In the genomic region with DNA sequence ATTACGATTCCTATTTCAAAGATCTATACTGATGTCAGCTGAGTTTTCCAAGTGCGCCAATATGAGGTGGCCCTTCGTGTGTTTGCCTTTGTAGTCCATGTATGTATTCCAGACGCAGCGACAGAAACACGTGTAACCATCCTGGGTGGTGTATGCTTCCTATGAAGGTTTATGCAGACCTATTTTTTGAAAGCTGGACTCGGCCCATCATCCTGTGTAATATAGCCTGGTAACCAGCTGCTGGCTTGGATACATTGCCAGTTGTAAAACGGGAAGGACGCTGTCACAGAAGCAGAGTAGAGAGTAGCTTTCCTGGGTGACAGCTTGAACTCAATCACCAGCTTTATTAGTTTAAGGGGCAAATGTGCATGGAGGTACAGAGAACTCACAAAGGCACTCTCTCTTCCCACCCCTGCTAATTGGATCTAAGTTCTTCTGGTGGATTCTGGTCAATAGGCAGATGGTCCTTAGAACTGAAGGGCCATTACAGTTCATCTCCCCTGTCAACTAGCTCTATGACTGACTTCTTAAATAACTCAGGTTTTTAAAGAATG, we compare ENCODE assay signal across 18 mouse cellular contexts.
DNase-seq lines count a peak whose midpoint lies in the region; ATAC-seq and TF ChIP-seq lines count a peak whose summit lies in the region.
"Had no signal": no experiment of that assay in that cellular context is flagged by ENCODE, and none has a peak within 500 bp of the region (broad histone marks: within the 10 kb centered on the region; RNA-seq: fewer than 3 reads in every experiment).

No protein-coding gene starts in this region.

- peak overlapping the region; percentile 99 for H3K27ac ChIP-seq in cerebellum, adult 2 months (ENCODE audit: insufficient read depth, low read length)
- H3K27ac ChIP-seq in neural tube, embryonic 13.5 days (replicated peaks): 0 out of 2 replicates have a peak overlapping the region, but pooled peaks have one; percentile 0
- H3K27ac ChIP-seq in forebrain, embryonic 10.5 days: no peak overlapping the region
- H3K27ac ChIP-seq: embryonic facial prominence, embryonic 12.5 days; forebrain, embryonic 13.5 days; hindbrain, embryonic 10.5 days; hindbrain, embryonic 15.5 days had no signal

- H3K27me3 ChIP-seq in cerebellum, adult 2 months (ENCODE audit: control insufficient read depth, insufficient read depth, low read length): no peaks in the 10 kb centered on the region
- no peaks in the 10 kb centered on the region for H3K27me3 ChIP-seq in neural tube, embryonic 13.5 days
- no peaks in the 10 kb centered on the region for H3K27me3 ChIP-seq in forebrain, embryonic 10.5 days (ENCODE audit: poor library complexity, severe bottlenecking)
- H3K27me3 ChIP-seq: embryonic facial prominence, embryonic 12.5 days; forebrain, embryonic 13.5 days; heart, embryonic 12.5 days; hindbrain, embryonic 15.5 days had no signal

- H3K36me3 ChIP-seq in neural tube, embryonic 13.5 days: no peaks in the 10 kb centered on the region
- no peaks in the 10 kb centered on the region for H3K36me3 ChIP-seq in forebrain, embryonic 10.5 days (replicated peaks)
- H3K36me3 ChIP-seq: embryonic facial prominence, embryonic 12.5 days; heart, embryonic 12.5 days; hindbrain, embryonic 10.5 days; hindbrain, embryonic 15.5 days had no signal

- H3K9ac ChIP-seq in neural tube, embryonic 13.5 days: no peak overlapping the region
- H3K9ac ChIP-seq: embryonic facial prominence, embryonic 12.5 days; forebrain, embryonic 13.5 days; forebrain, postnatal 0 days; heart, embryonic 12.5 days; hindbrain, embryonic 15.5 days had no signal

- WGBS in cerebellum, adult 2 months: 24% methylated on average over 9 of the region's 9 CpGs
- WGBS in neural tube, embryonic 13.5 days: 83% methylated on average over 9 of the region's 9 CpGs
- 94% methylated on average over 9 of the region's 9 CpGs for WGBS in forebrain, embryonic 10.5 days

- no peak for ATAC-seq in neural tube, embryonic 13.5 days (ENCODE audit: low read depth)
- ATAC-seq: forebrain, embryonic 13.5 days; forebrain, postnatal 0 days had no signal

- no peak overlapping the region for H3K4me2 ChIP-seq in neural tube, embryonic 13.5 days
- H3K4me2 ChIP-seq: embryonic facial prominence, embryonic 12.5 days; forebrain, embryonic 13.5 days; heart, embryonic 12.5 days; hindbrain, embryonic 15.5 days had no signal

- H3K9me3 ChIP-seq in neural tube, embryonic 13.5 days: no peaks in the 10 kb centered on the region
- no peaks in the 10 kb centered on the region for H3K9me3 ChIP-seq in forebrain, embryonic 10.5 days
- H3K9me3 ChIP-seq: embryonic facial prominence, embryonic 12.5 days; forebrain, embryonic 13.5 days; heart, embryonic 12.5 days; hindbrain, embryonic 10.5 days; hindbrain, embryonic 15.5 days had no signal

- no peak for TF ChIP-seq POLR2A in cerebellum, adult 2 months (IDR thresholded peaks at IDR 0.05; ENCODE audit: borderline replicate concordance, insufficient read depth, low read length)

- DNase-seq in cerebellum, adult 2 months: peak in 1 of 2 experiments; percentile 59
- no peak for DNase-seq in cerebellum, adult 8-10 months
- DNase-seq in cerebellum, postnatal 25 days: peak; percentile 42 to 57
- DNase-seq in cerebellum, adult 11 months: no peak
- DNase-seq in neural tube, embryonic 10.5 days (ENCODE audit: extremely low spot score, low spot score): no peak
- peak; percentile 4 for DNase-seq in skeletal muscle tissue, adult 2 months (ENCODE audit: low read depth, low spot score)
- DNase-seq in forebrain, embryonic 10.5 days (ENCODE audit: extremely low spot score, low spot score): no peak
- DNase-seq: adrenal gland, postnatal 10 days; forebrain, postnatal 0 days; gastrocnemius, postnatal 14 days; kidney, adult 11 months; kidney, adult 9 months had no signal

- TF ChIP-seq CTCF in cerebellum, adult 2 months (IDR thresholded peaks at IDR 0.05; ENCODE audit: borderline replicate concordance, insufficient read depth, low read depth, low read length): no peak

- no peak overlapping the region for H3K4me3 ChIP-seq in cerebellum, adult 2 months (replicated peaks; ENCODE audit: insufficient read depth, low read depth, low read length)
- H3K4me3 ChIP-seq in neural tube, embryonic 13.5 days: no peak overlapping the region
- H3K4me3 ChIP-seq in forebrain, embryonic 10.5 days: no peak overlapping the region
- H3K4me3 ChIP-seq: embryonic facial prominence, embryonic 12.5 days; forebrain, embryonic 13.5 days; heart, embryonic 12.5 days; hindbrain, embryonic 10.5 days; hindbrain, embryonic 15.5 days had no signal

- H3K4me1 ChIP-seq in cerebellum, adult 2 months (ENCODE audit: control insufficient read depth, insufficient read depth, low read length): peaks cover 48% of the 10 kb centered on the region
- H3K4me1 ChIP-seq in neural tube, embryonic 13.5 days (replicated peaks): peaks cover 9% of the 10 kb centered on the region
- no peaks in the 10 kb centered on the region for H3K4me1 ChIP-seq in forebrain, embryonic 10.5 days
- H3K4me1 ChIP-seq: embryonic facial prominence, embryonic 12.5 days; heart, embryonic 12.5 days; hindbrain, embryonic 10.5 days; hindbrain, embryonic 15.5 days had no signal

Comparison
In these comparisons a context has a peak if more than half of its experiments do, and no peak if none do; other contexts are left out.
1. DNase-seq: peak in cerebellum, postnatal 25 days (2 of 2) and skeletal muscle tissue, adult 2 months (single experiment); none in cerebellum, adult 8-10 months (single experiment), cerebellum, adult 11 months (single experiment), neural tube, embryonic 10.5 days (single experiment) and forebrain, embryonic 10.5 days (single experiment).